Mouse (Mus musculus) CH12.LX (cell line): Measurements from ENCODE around the gene Ddo. TPM values are rescaled to one million over a fixed set of nuclear protein-coding genes. Genes with fewer than 3 reads are reported as not detected.

ENCODE experiments used
- DNase-seq: peaks from one replicate; pipeline ENCODE4 v3.0.0-alpha.2; 2013; ENCODE audit errors: extremely low read depth
- H3K27ac ChIP-seq: 2 replicates; pipeline ENCODE4 v1.5.1; 2012; ENCODE audit warnings: low read depth, mild to moderate bottlenecking, control low read depth, moderate library complexity; ENCODE audit not compliant: insufficient read depth
- H3K27me3 ChIP-seq: replicated peaks from 2 replicates; pipeline ENCODE3; 2012; ENCODE audit warnings: inconsistent platforms
- H3K36me3 ChIP-seq, 2 experiments: replicated peaks in 1 of 2; 2 replicates each; pipeline versions ENCODE3 to v1.6.1; 2012; ENCODE audit warnings: inconsistent platforms in 1 of 2, low read length in 1 of 2, mild to moderate bottlenecking in 1 of 2, mixed read lengths in 1 of 2, moderate library complexity in 1 of 2; ENCODE audit not compliant: control insufficient read depth in 1 of 2, insufficient read depth in 1 of 2
- H3K4me1 ChIP-seq, 2 experiments: 2 replicates each; pipeline ENCODE4 v1.6.1; 2012; ENCODE audit warnings: inconsistent platforms in 1 of 2, moderate library complexity in 1 of 2; ENCODE audit not compliant: insufficient read depth in 2 of 2, control insufficient read depth in 1 of 2
- H3K4me2 ChIP-seq: 2 replicates; pipeline ENCODE4 v1.6.1; 2012; ENCODE audit warnings: low read depth, mild to moderate bottlenecking, control low read depth; ENCODE audit not compliant: poor library complexity, insufficient read depth, severe bottlenecking
- H3K4me3 ChIP-seq, 3 experiments: fragments of 150-350 bp in 1 of 3; sonication (generic) in 1 of 3; replicated peaks in 1 of 3; 2 replicates each; pipeline versions ENCODE3 to v1.5.1; 2011 to 2012; ENCODE audit warnings: low read depth in 2 of 3, low read length in 2 of 3, mild to moderate bottlenecking in 2 of 3, moderate library complexity in 2 of 3, control low read depth in 1 of 3, improper control_type of control experiment in 1 of 3, inconsistent platforms in 1 of 3, mixed read lengths in 1 of 3; ENCODE audit not compliant: poor library complexity in 1 of 3
- H3K79me2 ChIP-seq: replicated peaks from 2 replicates; pipeline ENCODE4 v1.6.1; 2012; ENCODE audit warnings: mild to moderate bottlenecking, moderate library complexity; ENCODE audit not compliant: control insufficient read depth, poor library complexity, insufficient read depth, severe bottlenecking; ENCODE audit errors: extremely low read depth
- H3K9ac ChIP-seq: 2 replicates; pipeline ENCODE4 v1.6.1; 2012; ENCODE audit warnings: low read depth, mild to moderate bottlenecking, control low read depth, moderate library complexity; ENCODE audit not compliant: insufficient read depth
- H3K9me3 ChIP-seq: replicated peaks from 2 replicates; pipeline ENCODE3; 2012; ENCODE audit warnings: low read length, inconsistent platforms, mixed read lengths
- BHLHE40 ChIP-seq: IDR thresholded peaks from 2 replicates; pipeline ENCODE4 v1.6.1; 2011; ENCODE audit warnings: mild to moderate bottlenecking, low read depth, low read length, improper control_type of control experiment
- CHD2 ChIP-seq: IDR thresholded peaks from 2 replicates; pipeline ENCODE4 v1.6.1; 2011; ENCODE audit warnings: low read length, improper control_type of control experiment
- CTCF ChIP-seq, 2 experiments: IDR thresholded peaks in 1 of 2; conservative IDR thresholded peaks in 1 of 2; 2 replicates each; pipeline ENCODE4 v1.5.1; 2011 to 2012; ENCODE audit warnings: low read depth in 2 of 2, low read length in 2 of 2, improper control_type of control experiment in 1 of 2, inconsistent platforms in 1 of 2, mild to moderate bottlenecking in 1 of 2, moderate library complexity in 1 of 2
- E2F4 ChIP-seq: IDR thresholded peaks from 2 replicates; pipeline ENCODE4 v1.6.1; 2011; ENCODE audit warnings: low read depth, low read length, improper control_type of control experiment; ENCODE audit not compliant: insufficient replicate concordance
- JUN ChIP-seq: IDR thresholded peaks from 2 replicates; pipeline ENCODE4 v1.6.1; 2011; ENCODE audit warnings: low read depth, mild to moderate bottlenecking, low read length, improper control_type of control experiment, moderate library complexity; ENCODE audit not compliant: insufficient read depth
- KAT2A ChIP-seq: IDR thresholded peaks from 2 replicates; pipeline ENCODE4 v1.6.1; 2012; ENCODE audit warnings: low read length, improper control_type of control experiment, inconsistent platforms; ENCODE audit not compliant: insufficient replicate concordance
- MAX ChIP-seq: IDR thresholded peaks from 2 replicates; pipeline ENCODE4 v1.6.1; 2011; ENCODE audit warnings: low read length, improper control_type of control experiment
- MYC ChIP-seq: IDR thresholded peaks from 2 replicates; pipeline ENCODE4 v1.6.1; 2011; ENCODE audit warnings: low read depth, mild to moderate bottlenecking, improper control_type of control experiment, low read length
- NRF1 ChIP-seq: IDR thresholded peaks from 2 replicates; pipeline ENCODE4 v1.6.1; 2014; ENCODE audit warnings: low read depth, mild to moderate bottlenecking, inconsistent platforms, low read length, improper control_type of control experiment, moderate library complexity
- PAX5 ChIP-seq: IDR thresholded peaks from 2 replicates; pipeline ENCODE4 v1.6.1; 2012; ENCODE audit warnings: low read length, inconsistent platforms, mixed read lengths
- POLR2A ChIP-seq: IDR thresholded peaks from 2 replicates; pipeline ENCODE4 v1.6.1; 2011; ENCODE audit warnings: low read depth, mild to moderate bottlenecking, improper control_type of control experiment, low read length
- RAD21 ChIP-seq: IDR thresholded peaks from 2 replicates; pipeline ENCODE4 v1.6.1; 2011; ENCODE audit warnings: low read depth, mild to moderate bottlenecking, low read length, improper control_type of control experiment, moderate library complexity
- SIN3A ChIP-seq: IDR thresholded peaks from 2 replicates; pipeline ENCODE4 v1.6.1; 2012; ENCODE audit warnings: low read length, improper control_type of control experiment, inconsistent platforms
- SMC3 ChIP-seq: IDR thresholded peaks from 2 replicates; pipeline ENCODE4 v1.6.1; 2011; ENCODE audit warnings: low read depth, low read length, improper control_type of control experiment
- TCF12 ChIP-seq: IDR thresholded peaks from 2 replicates; pipeline ENCODE4 v1.6.1; 2014; ENCODE audit warnings: low read depth, mild to moderate bottlenecking, inconsistent platforms, low read length, improper control_type of control experiment
- USF1 ChIP-seq: IDR thresholded peaks from 2 replicates; pipeline ENCODE4 v1.6.1; 2014; ENCODE audit warnings: low read depth, mild to moderate bottlenecking, inconsistent platforms, low read length, improper control_type of control experiment
- USF2 ChIP-seq: conservative IDR thresholded peaks from 2 replicates; pipeline ENCODE4 v1.6.1; 2011; ENCODE audit warnings: low read depth, low read length, improper control_type of control experiment
- ZC3H11A ChIP-seq: IDR thresholded peaks from 2 replicates; pipeline ENCODE4 v1.6.1; 2012; ENCODE audit warnings: low read depth, mild to moderate bottlenecking, inconsistent platforms, low read length, improper control_type of control experiment
- ZKSCAN1 ChIP-seq: IDR thresholded peaks from 2 replicates; pipeline ENCODE4 v1.6.1; 2012; ENCODE audit warnings: low read depth, inconsistent platforms, low read length, improper control_type of control experiment, borderline replicate concordance
- ZNF384 ChIP-seq: IDR thresholded peaks from 2 replicates; pipeline ENCODE4 v1.6.1; 2012; ENCODE audit warnings: low read depth, low read length, improper control_type of control experiment, inconsistent platforms
- dilution Hi-C: fragments of 300-500 bp; cut with MboI; formaldehyde crosslinking; loops from 2 replicates; pipeline ENCODE4 v1.14.3; 2020; ENCODE audit warnings: low sequenced_read_pairs; ENCODE audit not compliant: extremely low pct_unique_long_range_greater_than_20kb, extremely low pct_ligation_motif_present
- in situ Hi-C: fragments of 300-500 bp; cut with MboI; formaldehyde crosslinking; loops from 3 replicates; pipeline ENCODE4 v1.14.3; 2019; ENCODE audit warnings: low sequenced_read_pairs, low pct_ligation_motif_present, low pct_unique_long_range_greater_than_20kb, mixed read lengths
- polyA plus RNA-seq: library from polyadenylated mRNA; unstranded; fragments of >175 nt; gene quantifications from 2 replicates; pipeline ENCODE4 v1.2.1, GENCODE M21; 2012; ENCODE audit warnings: low read depth; ENCODE audit not compliant: insufficient read length
- total RNA-seq, 2 experiments: library from RNA; depleted of rRNA; stranded (reverse); fragments of 300-350 nt in 1 of 2; fragments of >200 nt in 1 of 2; gene quantifications; 2 replicates each; pipeline ENCODE4 v1.2.3; 2012 to 2014

Gene Ddo
- total and polyA plus RNA-seq, 3 experiments, result not detected

DNA sequence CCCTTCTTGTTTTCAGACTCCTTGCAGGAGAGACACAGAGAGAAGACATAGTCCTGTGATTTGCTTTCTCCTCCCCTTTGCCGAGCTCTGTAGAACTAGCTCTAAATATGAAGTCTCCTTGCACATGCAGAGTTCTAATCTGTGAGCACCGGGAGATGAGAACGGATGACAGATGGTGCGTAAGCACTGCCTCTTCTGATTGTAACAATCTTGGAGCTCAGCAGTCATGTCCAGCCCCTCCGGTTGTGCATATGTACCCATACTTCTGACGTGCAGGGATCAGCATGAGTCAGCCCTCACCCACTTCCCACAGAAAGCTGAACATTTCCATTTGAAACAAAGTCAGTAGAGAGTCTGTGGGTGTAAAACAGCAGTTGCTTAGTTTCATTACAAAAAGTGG is 58.5 kb downstream of the Ddo start:
- no peak for TF ChIP-seq MYC
- TF ChIP-seq PAX5, result no peak
- no peak for TF ChIP-seq ZNF384
- no peak for TF ChIP-seq RAD21
- no peak for TF ChIP-seq TCF12
- no peak for TF ChIP-seq KAT2A
- no peak for TF ChIP-seq USF1
- no peak for TF ChIP-seq E2F4
- TF ChIP-seq BHLHE40, result no peak
- no peak for TF ChIP-seq USF2
- TF ChIP-seq CHD2, result no peak
- no peak for TF ChIP-seq SMC3
- TF ChIP-seq NRF1, result no peak
- dilution Hi-C loops, result no loop called here
- H3K27ac ChIP-seq, result no peak overlapping the region

GRCm38 (mm10) chr10:40688873-40689272 is 59.1 kb downstream of the Ddo start:
- Histone ChIP-seq H3K79me2 (no peaks in the 10 kb centered on the region), H3K4me2 (no peak overlapping the region)
- dilution Hi-C loops, result no loop called here

More for the DNA sequence above, 58.5 kb downstream of the Ddo start:
- no peaks in the 10 kb centered on the region for H3K79me2 ChIP-seq
- H3K4me3 ChIP-seq, result no peak overlapping the region
- H3K9me3 ChIP-seq, result no peaks in the 10 kb centered on the region
- H3K36me3 ChIP-seq, result no peaks in the 10 kb centered on the region
- in situ Hi-C loops, result no loop called here
- no peaks in the 10 kb centered on the region for H3K27me3 ChIP-seq
- no peak overlapping the region for H3K9ac ChIP-seq
- DNase-seq, result no peak
- H3K4me2 ChIP-seq, result no peak overlapping the region
- no peaks in the 10 kb centered on the region for H3K4me1 ChIP-seq

DNA sequence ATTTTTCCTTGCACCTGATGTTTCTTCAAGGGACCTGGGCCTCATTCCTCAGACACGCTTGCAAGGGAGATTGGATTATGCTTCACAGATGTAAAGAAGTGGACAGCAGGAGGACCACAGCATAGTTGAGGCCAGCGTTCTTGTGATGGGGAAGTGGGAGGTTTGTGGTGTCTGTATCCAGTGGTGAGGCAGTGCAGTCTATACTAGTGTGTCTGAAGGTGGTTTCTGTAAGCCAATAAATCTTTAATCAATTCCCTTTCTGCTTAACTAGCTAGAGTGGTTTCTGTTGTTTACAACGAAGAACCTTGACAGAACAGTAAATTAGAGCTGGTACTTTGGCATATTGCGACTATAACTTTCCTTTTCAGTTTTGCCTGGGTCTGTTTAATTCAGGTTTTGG is 68.8 kb downstream of the Ddo start:
- TF ChIP-seq RAD21 (no peak), MAX (no peak), POLR2A (no peak), JUN (no peak), ZC3H11A (no peak), KAT2A (no peak)
- no peak overlapping the region for H3K4me3 ChIP-seq
- in situ Hi-C loops, result no loop called here

More at GRCm38 (mm10) chr10:40688873-40689272, 59.1 kb downstream of the Ddo start:
- in situ Hi-C loops, result no loop called here
- TF ChIP-seq CTCF (conservative IDR thresholded peaks at IDR 0.05 in 1 of 2, IDR thresholded peaks at IDR 0.05 in 1 of 2; ENCODE audit: low read depth in 2 of 2, low read length in 2 of 2) (no peak), ZNF384 (no peak), SIN3A (no peak), ZKSCAN1 (no peak)
- H3K36me3 ChIP-seq, result no peaks in the 10 kb centered on the region
- no peaks in the 10 kb centered on the region for H3K9me3 ChIP-seq
- no peaks in the 10 kb centered on the region for H3K27me3 ChIP-seq
- H3K27ac ChIP-seq, result no peak overlapping the region
- no peak overlapping the region for H3K4me3 ChIP-seq
- DNase-seq, result no peak
- H3K9ac ChIP-seq, result no peak overlapping the region
- H3K4me1 ChIP-seq, result no peaks in the 10 kb centered on the region

More for the DNA sequence above, 68.8 kb downstream of the Ddo start:
- no peak for DNase-seq
- no peaks in the 10 kb centered on the region for H3K4me1 ChIP-seq
- H3K36me3 ChIP-seq, result no peaks in the 10 kb centered on the region
- dilution Hi-C loops, result no loop called here
- H3K9ac ChIP-seq, result no peak overlapping the region
- no peaks in the 10 kb centered on the region for H3K27me3 ChIP-seq
- H3K9me3 ChIP-seq, result no peaks in the 10 kb centered on the region
- H3K27ac ChIP-seq, result no peak overlapping the region
- no peak overlapping the region for H3K4me2 ChIP-seq
- H3K79me2 ChIP-seq, result no peaks in the 10 kb centered on the region
